Mouse (Mus musculus) spleen, adult 2 months (tissue): ENCODE measurements around the gene Nckipsd. TPM values are rescaled to one million over a fixed set of nuclear protein-coding genes. Genes with fewer than 3 reads are reported as not detected.

Source experiments
- DNase-seq, 2 experiments: peaks; one replicate each; pipeline versions ENCODE4 v3.0.0 to v3.0.0-alpha.2; 2012 to 2021; ENCODE audit warnings: low spot score in 2 of 2, low read depth in 1 of 2
- H3K27ac ChIP-seq: fragments of 200-500 bp; 2 replicates; pipeline ENCODE4 v1.5.1; 2012; ENCODE audit warnings: low read length, inconsistent platforms; ENCODE audit not compliant: insufficient read depth
- H3K27me3 ChIP-seq: fragments of 200-500 bp; 2 replicates; pipeline ENCODE4 v1.6.1; 2012; ENCODE audit warnings: mild to moderate bottlenecking, moderate library complexity, low read length, inconsistent platforms; ENCODE audit not compliant: control insufficient read depth, insufficient read depth
- H3K36me3 ChIP-seq: fragments of 200-500 bp; 2 replicates; pipeline ENCODE4 v1.6.1; 2012; ENCODE audit warnings: mild to moderate bottlenecking, low read length, inconsistent platforms; ENCODE audit not compliant: control insufficient read depth, insufficient read depth
- H3K4me1 ChIP-seq: fragments of 200-500 bp; 2 replicates; pipeline ENCODE4 v1.6.1; 2011; ENCODE audit warnings: inconsistent platforms; ENCODE audit not compliant: control insufficient read depth, insufficient read depth, insufficient read length
- H3K4me3 ChIP-seq: fragments of 200-500 bp; 2 replicates; pipeline ENCODE4 v1.5.1; 2011; ENCODE audit warnings: mild to moderate bottlenecking, inconsistent platforms; ENCODE audit not compliant: insufficient read depth, insufficient read length; ENCODE audit errors: extremely low read depth
- CTCF ChIP-seq: fragments of 200-500 bp; IDR thresholded peaks from 2 replicates; pipeline ENCODE4 v1.5.1; 2011; ENCODE audit warnings: mild to moderate bottlenecking, inconsistent platforms; ENCODE audit not compliant: insufficient read depth, insufficient read length, insufficient replicate concordance; ENCODE audit errors: extremely low read depth
- POLR2A ChIP-seq: fragments of 200-500 bp; IDR thresholded peaks from 2 replicates; pipeline ENCODE4 v1.6.1; 2011; ENCODE audit warnings: low read depth, low read length, inconsistent platforms
- WGBS: fragments of 180-500 bp; shearing (Covaris S2); methylation state at CpG from one replicate; pipeline ENCODE4 v1.1.7; 2018; 5-methylcytosine and 5-hydroxymethylcytosine counted together
- polyA plus RNA-seq: library from polyadenylated mRNA; depleted of rRNA; stranded (reverse); fragments of >200 nt; gene quantifications from 2 replicates; pipeline ENCODE4 v1.2.3, GENCODE M21; 2012; rRNA removed

Nckipsd gene
- polyA plus RNA-seq, 1 experiment: 26.4 TPM

DNA sequence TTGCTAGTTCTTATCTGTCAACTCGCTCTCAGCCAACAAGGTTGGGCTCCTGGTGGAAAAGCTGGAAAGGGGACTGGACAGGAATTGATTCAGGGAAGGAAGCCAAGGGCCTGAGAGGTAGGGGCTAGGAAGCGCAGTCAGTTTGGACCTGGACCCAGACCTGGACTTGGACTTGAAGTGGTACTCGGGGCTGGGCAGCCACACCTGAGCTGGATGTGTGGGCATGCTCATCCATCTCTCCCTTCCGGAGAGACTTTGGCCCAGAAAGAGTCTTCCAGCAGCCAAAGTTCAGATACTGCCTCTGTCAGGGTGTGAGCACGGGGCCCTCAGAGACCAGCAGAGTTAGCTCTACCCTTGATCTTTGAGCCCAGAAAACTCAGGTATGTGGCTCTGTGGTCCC is 47.2 kb downstream of the Nckipsd start:
- peaks cover 2% of the 10 kb centered on the region; the same call in 1 of the 2 replicates for H3K36me3 ChIP-seq
- TF ChIP-seq POLR2A (no peak), CTCF (no peak)
- no peak for DNase-seq
- H3K27me3 ChIP-seq: no peaks in the 10 kb centered on the region
- H3K27ac ChIP-seq: no peak overlapping the region
- 90% methylated on average over 5 of the region's 5 CpGs for WGBS
- H3K4me1 ChIP-seq: peaks cover 5% of the 10 kb centered on the region; the same call in 1 of the 2 replicates
- H3K4me3 ChIP-seq: no peak overlapping the region

DNA sequence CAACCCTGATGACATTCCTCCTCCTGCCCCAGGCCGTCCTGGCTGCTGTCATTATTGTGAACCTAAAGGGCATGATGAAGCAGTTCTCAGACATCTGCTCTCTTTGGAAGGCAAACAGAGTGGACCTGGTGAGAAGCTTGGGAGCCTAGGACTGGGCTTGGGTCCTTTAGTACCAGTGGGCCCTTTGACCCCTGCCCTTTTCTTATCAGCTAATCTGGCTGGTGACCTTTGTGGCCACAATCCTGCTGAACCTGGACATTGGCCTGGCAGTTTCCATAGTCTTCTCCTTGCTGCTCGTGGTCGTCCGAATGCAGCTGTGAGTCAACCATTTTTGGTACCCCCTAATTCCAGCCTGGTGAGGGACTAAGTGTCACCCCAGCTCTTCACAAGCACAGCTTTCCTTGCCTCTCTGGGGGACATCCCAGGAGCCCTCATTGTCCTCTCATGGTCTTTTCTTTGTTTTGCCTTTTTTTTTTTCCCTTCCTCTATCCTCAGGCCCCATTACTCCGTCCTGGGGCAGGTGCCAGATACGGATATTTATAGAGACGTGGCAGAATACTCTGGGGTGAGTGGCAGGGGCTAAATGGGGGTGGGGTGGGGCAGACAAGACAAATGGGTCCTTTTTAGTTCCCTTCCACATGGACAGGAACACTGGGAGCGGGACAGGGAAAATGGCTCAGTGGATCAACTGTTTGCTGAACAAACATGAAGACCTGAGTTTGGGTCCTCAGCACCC is 50.8 kb downstream of the Nckipsd start:
- no peak for DNase-seq
- Histone ChIP-seq H3K36me3 (peaks cover 2% of the 10 kb centered on the region; the same call in 1 of the 2 replicates), H3K27ac (no peak overlapping the region), H3K4me3 (no peak overlapping the region), H3K27me3 (no peaks in the 10 kb centered on the region), H3K4me1 (no peaks in the 10 kb centered on the region; the same call in 1 of the 2 replicates)
- WGBS: 89% methylated on average over 8 of the region's 8 CpGs
- TF ChIP-seq POLR2A (no peak), CTCF (no peak)

Other genes with a start within 250 kb of the Nckipsd start
- gene Impdh2, start 248.1 kb upstream of the Nckipsd start, polyA plus RNA-seq: 106 and 107 TPM in 2 replicates
- 23.1 and 27.1 TPM in 2 replicates for gene Ndufaf3, start 240.9 kb upstream of the Nckipsd start, polyA plus RNA-seq
- 187 and 225 TPM in 2 replicates for gene Dalrd3, start 238.5 kb upstream of the Nckipsd start, polyA plus RNA-seq
- gene Wdr6, start 229.6 kb upstream of the Nckipsd start, polyA plus RNA-seq: 36.0 and 44.4 TPM in 2 replicates
- gene P4htm, start 210.7 kb upstream of the Nckipsd start, polyA plus RNA-seq: 5.9 and 7.9 TPM in 2 replicates
- 28.4 and 28.8 TPM in 2 replicates for gene Arih2, start 159.0 kb upstream of the Nckipsd start, polyA plus RNA-seq
- gene Slc25a20, start 146.3 kb upstream of the Nckipsd start, polyA plus RNA-seq: 8.4 and 10.7 TPM in 2 replicates
- 3.9 and 4.8 TPM in 2 replicates for gene Prkar2a, start 119.1 kb upstream of the Nckipsd start, polyA plus RNA-seq
- gene Ip6k2, start 24.6 kb upstream of the Nckipsd start, polyA plus RNA-seq: 35.9 and 43.2 TPM in 2 replicates
- 0.83 and 1.2 TPM in 2 replicates for gene Celsr3, start 18.0 kb downstream of the Nckipsd start, polyA plus RNA-seq
- 13.0 and 14.9 TPM in 2 replicates for gene Slc26a6, start 44.9 kb downstream of the Nckipsd start, polyA plus RNA-seq
- 0.12 and 0.41 TPM in 2 replicates for gene Tmem89, start 106.3 kb downstream of the Nckipsd start, polyA plus RNA-seq
- 213 and 285 TPM in 2 replicates for gene Uqcrc1, start 128.3 kb downstream of the Nckipsd start, polyA plus RNA-seq
- gene Col7a1, start 145.2 kb downstream of the Nckipsd start, polyA plus RNA-seq: 14.0 and 14.4 TPM in 2 replicates
- gene Ucn2, start 177.6 kb downstream of the Nckipsd start, polyA plus RNA-seq: 0.92 and 0.97 TPM in 2 replicates
- gene Pfkfb4, start 183.4 kb downstream of the Nckipsd start, polyA plus RNA-seq: 22.6 and 25.4 TPM in 2 replicates
- gene Shisa5, start 230.2 kb downstream of the Nckipsd start, polyA plus RNA-seq: 4,319 and 4,795 TPM in 2 replicates